Mouse (Mus musculus): ENCODE results near the gene Hcn4.

- TF ChIP-seq CTCF (IDR thresholded peaks at IDR 0.05; ENCODE audit: low read depth, low read length) (no peak), POLR2A (IDR thresholded peaks at IDR 0.05; ENCODE audit: extremely low read depth, insufficient read depth, low read length) (no peak)
These were observed 6.4 kb downstream of the Hcn4 start for GRCm38 (mm10) chr9:58829627-58830026.
